Mouse (Mus musculus) olfactory bulb, adult 2 months (tissue): ENCODE data around the gene Crip2.

Experiments used
- CTCF ChIP-seq: fragments of 200-500 bp; IDR thresholded peaks from 2 replicates; pipeline ENCODE4 v1.5.1; 2012; ENCODE audit warnings: low read depth, mild to moderate bottlenecking, low read length, moderate library complexity; ENCODE audit not compliant: insufficient read depth
- POLR2A ChIP-seq: fragments of 200-500 bp; IDR thresholded peaks from 2 replicates; pipeline ENCODE4 v1.6.1; 2012; ENCODE audit warnings: mild to moderate bottlenecking, low read depth, low read length, moderate library complexity; ENCODE audit not compliant: insufficient read depth

DNA sequence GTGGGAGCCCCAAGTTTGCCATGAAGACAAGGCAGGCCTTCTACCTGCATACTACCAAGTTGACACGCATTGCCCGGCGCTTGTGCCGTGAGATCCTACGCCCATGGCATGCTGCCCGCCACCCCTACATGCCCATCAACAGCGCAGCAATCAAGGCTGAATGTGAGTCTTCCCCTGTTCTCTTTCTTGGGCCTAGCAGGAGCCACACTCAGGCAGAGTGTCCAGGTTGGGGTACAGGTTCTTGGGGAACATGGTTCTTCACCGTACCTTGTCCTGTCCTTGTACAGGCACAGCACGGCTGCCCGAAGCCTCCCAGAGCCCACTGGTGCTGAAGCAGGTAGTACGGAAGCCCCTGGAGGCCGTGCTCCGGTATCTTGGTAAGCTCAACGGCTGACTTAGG, 8.4 kb upstream of the Crip2 start:
- TF ChIP-seq CTCF (no peak), POLR2A (no peak)
